Mouse (Mus musculus) embryonic fibroblast, embryonic 13.5 days (primary cell): ENCODE measurements at regions not wholly inside any gene's neighbourhood (a gene's known extent, or its start where the extent isn't known, plus 50 kb on each side); places are given as distances from the start of the nearest gene placed in this dataset.

Source experiments
- CTCF ChIP-seq: IDR thresholded peaks from 2 replicates; pipeline ENCODE4 v1.5.1; 2011; ENCODE audit warnings: mild to moderate bottlenecking, control low read depth, low read length, moderate library complexity, borderline replicate concordance; ENCODE audit not compliant: insufficient read depth
- POLR2A ChIP-seq: IDR thresholded peaks from 2 replicates; pipeline ENCODE4 v1.6.1; 2011; ENCODE audit warnings: low read depth, mild to moderate bottlenecking, control low read depth, low read length, moderate library complexity

DNA sequence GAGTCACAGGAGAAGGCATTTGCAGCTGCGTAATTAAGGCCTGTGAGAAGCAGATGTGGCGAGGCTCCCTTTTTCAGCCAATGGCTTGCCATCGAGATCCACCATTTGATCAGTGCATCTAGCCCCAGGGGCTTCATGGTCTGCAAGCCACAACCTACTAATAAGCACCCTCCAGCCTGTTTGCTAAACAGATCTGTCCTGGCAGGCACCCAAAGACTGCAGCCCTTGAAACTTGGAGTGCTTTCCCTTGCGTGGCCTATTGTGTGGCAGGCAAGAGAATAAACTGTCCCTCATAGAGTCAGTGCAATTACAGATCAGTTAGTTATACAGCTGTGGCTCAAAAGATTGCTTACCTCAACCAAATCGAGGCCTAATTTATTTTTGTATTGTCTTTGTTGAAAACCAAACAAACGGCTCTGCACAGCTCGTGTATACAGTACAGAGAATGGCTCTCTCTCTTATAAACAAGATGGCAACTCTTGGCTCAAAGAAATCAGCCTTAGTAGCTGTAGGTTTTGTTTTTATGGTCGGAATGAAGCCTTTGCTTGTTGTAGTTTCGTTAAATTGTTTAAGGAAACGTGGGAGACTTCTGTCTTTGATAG, 195.9 kb upstream of the Satb2 start:
- TF ChIP-seq POLR2A (no peak), CTCF (no peak)
